Mouse (Mus musculus): ENCODE data around the gene Lrrc36. TPM values are rescaled to one million over a fixed set of nuclear protein-coding genes. Genes with fewer than 3 reads are reported as not detected.

The Lrrc36 gene
- polyA plus RNA-seq, 1 experiment from 2014 or later, result 0.09 TPM

DNA sequence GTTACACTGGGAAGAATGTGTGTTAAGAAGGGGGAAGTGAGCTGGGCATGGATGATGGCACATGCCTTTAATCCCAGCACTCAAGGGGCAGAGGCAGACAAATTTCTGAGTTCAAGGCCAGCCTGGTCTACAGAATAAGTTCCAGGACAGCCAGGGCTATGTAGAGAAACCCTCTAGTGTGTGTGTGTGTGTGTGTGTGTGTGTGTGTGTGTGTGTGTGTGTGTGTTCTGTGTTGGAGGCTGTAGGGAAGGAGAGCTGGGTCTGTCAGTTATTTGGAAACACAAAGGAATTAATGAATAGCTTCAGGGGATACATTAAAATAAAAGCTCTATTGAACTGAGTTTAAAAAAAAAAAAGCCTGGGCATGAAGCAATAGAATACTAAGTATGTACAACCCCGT is 37.6 kb downstream of the Lrrc36 start:
- H3K9me3 ChIP-seq (replicated peaks; ENCODE audit: control insufficient read depth, low read length), result no peaks in the 10 kb centered on the region
- WGBS (ENCODE audit: insufficient replicate concordance), result 64% methylated on average over 1 of the region's 1 CpGs

DNA sequence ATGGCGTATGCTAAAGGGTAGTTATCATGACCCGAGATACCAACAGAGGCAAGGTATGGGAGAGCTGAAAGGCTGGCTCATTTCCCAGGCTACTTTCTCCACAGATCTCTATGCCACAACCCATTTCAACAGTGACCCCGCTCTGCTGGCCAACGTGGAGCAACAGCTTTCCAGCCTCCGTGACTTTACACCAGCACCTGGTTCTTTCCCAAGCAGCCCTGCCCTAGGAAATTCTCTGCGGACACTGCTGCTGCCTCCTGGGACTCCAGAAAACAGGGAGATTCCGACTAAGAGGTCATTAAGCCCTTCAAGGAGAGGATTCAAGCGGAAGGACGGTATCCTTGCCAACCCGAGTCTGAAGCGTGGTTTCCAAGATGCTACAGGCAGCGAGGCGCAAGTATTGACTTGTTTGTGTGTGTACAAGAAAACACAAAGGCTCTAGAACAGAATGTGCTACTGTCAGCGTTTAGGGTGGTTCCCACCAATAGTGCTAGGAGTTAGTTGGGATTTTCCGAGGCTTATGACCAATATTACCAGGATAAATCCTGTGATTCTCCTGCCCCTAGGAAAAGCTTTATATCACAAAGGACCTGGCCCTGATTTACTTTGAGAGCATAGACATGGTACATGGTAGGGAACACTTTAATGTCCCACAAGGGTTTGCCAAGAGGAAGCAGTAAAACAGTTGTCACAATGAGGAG is 38.7 kb downstream of the Lrrc36 start:
- no peak for ATAC-seq (ENCODE audit: low read depth)
- Histone ChIP-seq H3K9ac (ENCODE audit: low read depth, low read length) (no peak overlapping the region), H3K4me2 (ENCODE audit: low read depth, low read length) (no peak overlapping the region), H3K27ac (ENCODE audit: low read length) (0 out of 2 replicates have a peak overlapping the region, but pooled peaks have one; percentile 3), H3K27me3 (ENCODE audit: control insufficient read depth, insufficient read depth, low read depth, low read length) (no peaks in the 10 kb centered on the region; the same call in 1 of the 2 replicates), H3K4me3 (ENCODE audit: low read depth, low read length) (no peak overlapping the region), H3K4me1 (ENCODE audit: control insufficient read depth, low read depth, low read length) (peaks cover 26% of the 10 kb centered on the region), H3K36me3 (ENCODE audit: control insufficient read depth, insufficient read depth) (no peaks in the 10 kb centered on the region), H3K9me3 (replicated peaks; ENCODE audit: control insufficient read depth, low read length) (no peaks in the 10 kb centered on the region)
- WGBS (ENCODE audit: insufficient replicate concordance), result 64% methylated on average over 15 of the region's 15 CpGs

More for the DNA sequence above, 37.6 kb downstream of the Lrrc36 start:
- Histone ChIP-seq H3K4me1 (ENCODE audit: control insufficient read depth, low read depth, low read length) (peaks cover 30% of the 10 kb centered on the region), H3K27ac (ENCODE audit: low read length) (no peak overlapping the region), H3K27me3 (ENCODE audit: control insufficient read depth, insufficient read depth, low read depth, low read length) (no peaks in the 10 kb centered on the region; the same call in 1 of the 2 replicates), H3K36me3 (ENCODE audit: control insufficient read depth, insufficient read depth) (no peaks in the 10 kb centered on the region), H3K9ac (ENCODE audit: low read depth, low read length) (no peak overlapping the region), H3K4me3 (ENCODE audit: low read depth, low read length) (no peak overlapping the region), H3K4me2 (ENCODE audit: low read depth, low read length) (no peak overlapping the region)
- no peak for ATAC-seq (ENCODE audit: low read depth)

DNA sequence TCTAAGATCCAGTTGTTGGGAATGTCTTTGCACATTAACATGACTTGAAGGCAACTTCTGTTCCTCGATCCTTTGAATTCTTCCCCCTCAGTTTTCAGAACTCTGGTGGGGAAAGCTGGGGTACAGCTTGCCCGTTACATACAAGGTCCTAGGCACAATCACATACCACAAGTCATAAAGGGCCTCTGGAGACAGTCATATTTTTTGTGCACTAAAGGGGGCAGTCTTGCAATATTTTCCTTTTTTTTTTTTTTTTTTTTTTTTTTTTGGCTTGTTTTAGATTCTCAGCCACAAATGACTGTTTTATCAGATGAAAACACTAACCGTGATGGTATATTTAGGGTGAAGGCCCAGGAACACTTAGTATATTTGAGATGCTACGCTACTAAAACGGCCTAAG is 39.9 kb downstream of the Lrrc36 start:
- WGBS (ENCODE audit: insufficient replicate concordance), result 38% methylated on average over 5 of the region's 5 CpGs
- no peak for ATAC-seq (ENCODE audit: low read depth)
- Histone ChIP-seq H3K9me3 (replicated peaks; ENCODE audit: control insufficient read depth, low read length) (no peaks in the 10 kb centered on the region), H3K4me3 (ENCODE audit: low read depth, low read length) (no peak overlapping the region), H3K4me2 (ENCODE audit: low read depth, low read length) (no peak overlapping the region), H3K9ac (ENCODE audit: low read depth, low read length) (no peak overlapping the region), H3K27ac (ENCODE audit: low read length) (no peak overlapping the region), H3K27me3 (ENCODE audit: control insufficient read depth, insufficient read depth, low read depth, low read length) (no peaks in the 10 kb centered on the region; the same call in 1 of the 2 replicates), H3K4me1 (ENCODE audit: control insufficient read depth, low read depth, low read length) (peaks cover 20% of the 10 kb centered on the region), H3K36me3 (ENCODE audit: control insufficient read depth, insufficient read depth) (no peaks in the 10 kb centered on the region)

DNA sequence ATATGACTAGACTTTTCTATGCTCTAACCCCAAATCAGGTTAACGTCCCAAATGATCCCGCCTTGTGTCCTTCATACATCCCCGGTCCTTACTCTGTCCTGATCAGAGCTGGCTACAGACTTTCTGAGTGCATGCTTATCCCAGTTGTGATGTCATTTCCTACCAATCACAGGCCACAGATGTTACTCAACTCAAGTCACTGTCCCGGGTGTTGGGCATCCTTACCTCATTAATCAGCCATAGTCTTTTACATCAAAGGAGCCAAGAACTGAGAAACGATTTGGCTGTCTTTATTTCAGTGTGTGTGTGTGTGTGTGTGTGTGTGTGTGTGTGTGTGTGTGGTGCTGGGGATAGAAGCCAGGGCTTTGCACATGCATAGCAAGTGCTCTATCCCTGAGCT is 40.7 kb downstream of the Lrrc36 start:
- Histone ChIP-seq H3K9ac (ENCODE audit: low read depth, low read length) (no peak overlapping the region), H3K36me3 (ENCODE audit: control insufficient read depth, insufficient read depth) (no peaks in the 10 kb centered on the region), H3K27ac (ENCODE audit: low read length) (no peak overlapping the region), H3K9me3 (replicated peaks; ENCODE audit: control insufficient read depth, low read length) (no peaks in the 10 kb centered on the region), H3K4me1 (ENCODE audit: control insufficient read depth, low read depth, low read length) (peaks cover 16% of the 10 kb centered on the region), H3K4me2 (ENCODE audit: low read depth, low read length) (no peak overlapping the region), H3K4me3 (ENCODE audit: low read depth, low read length) (no peak overlapping the region), H3K27me3 (ENCODE audit: control insufficient read depth, insufficient read depth, low read depth, low read length) (no peaks in the 10 kb centered on the region; the same call in 1 of the 2 replicates)
- ATAC-seq (ENCODE audit: low read depth), result no peak
- 49% methylated on average over 5 of the region's 5 CpGs for WGBS (ENCODE audit: insufficient replicate concordance)

DNA sequence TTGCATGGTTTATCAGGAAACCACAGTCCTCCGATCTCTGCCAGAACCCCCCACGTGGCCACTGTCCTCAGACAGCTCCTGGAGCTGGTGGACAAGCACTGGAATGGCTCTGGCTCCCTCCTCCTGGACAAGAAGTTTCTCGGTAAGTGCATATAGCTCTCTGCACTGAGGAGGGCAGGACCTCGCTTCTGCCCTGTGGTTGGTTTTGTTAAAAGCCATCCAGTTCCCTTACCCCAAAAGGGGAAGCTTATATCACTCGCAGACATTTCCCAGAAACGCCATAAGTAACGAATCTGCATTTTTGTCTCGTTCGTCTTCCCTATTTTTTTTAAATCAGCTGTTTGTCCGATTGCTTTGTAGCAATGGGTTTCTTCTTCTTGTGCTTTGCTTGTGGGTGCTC is 41.8 kb downstream of the Lrrc36 start:
- Histone ChIP-seq H3K4me2 (ENCODE audit: low read depth, low read length) (peak overlapping the region; percentile 28), H3K9me3 (replicated peaks; ENCODE audit: control insufficient read depth, low read length) (no peaks in the 10 kb centered on the region), H3K9ac (ENCODE audit: low read depth, low read length) (peak overlapping the region; percentile 6; the same call in 1 of the 2 replicates), H3K36me3 (ENCODE audit: control insufficient read depth, insufficient read depth) (no peaks in the 10 kb centered on the region), H3K27ac (ENCODE audit: low read length) (no peak overlapping the region), H3K4me1 (ENCODE audit: control insufficient read depth, low read depth, low read length) (peaks cover 7% of the 10 kb centered on the region), H3K4me3 (ENCODE audit: low read depth, low read length) (no peak overlapping the region), H3K27me3 (ENCODE audit: control insufficient read depth, insufficient read depth, low read depth, low read length) (no peaks in the 10 kb centered on the region; the same call in 1 of the 2 replicates)
- ATAC-seq (ENCODE audit: low read depth), result no peak
- 9% methylated on average over 10 of the region's 10 CpGs for WGBS (ENCODE audit: insufficient replicate concordance)

DNA sequence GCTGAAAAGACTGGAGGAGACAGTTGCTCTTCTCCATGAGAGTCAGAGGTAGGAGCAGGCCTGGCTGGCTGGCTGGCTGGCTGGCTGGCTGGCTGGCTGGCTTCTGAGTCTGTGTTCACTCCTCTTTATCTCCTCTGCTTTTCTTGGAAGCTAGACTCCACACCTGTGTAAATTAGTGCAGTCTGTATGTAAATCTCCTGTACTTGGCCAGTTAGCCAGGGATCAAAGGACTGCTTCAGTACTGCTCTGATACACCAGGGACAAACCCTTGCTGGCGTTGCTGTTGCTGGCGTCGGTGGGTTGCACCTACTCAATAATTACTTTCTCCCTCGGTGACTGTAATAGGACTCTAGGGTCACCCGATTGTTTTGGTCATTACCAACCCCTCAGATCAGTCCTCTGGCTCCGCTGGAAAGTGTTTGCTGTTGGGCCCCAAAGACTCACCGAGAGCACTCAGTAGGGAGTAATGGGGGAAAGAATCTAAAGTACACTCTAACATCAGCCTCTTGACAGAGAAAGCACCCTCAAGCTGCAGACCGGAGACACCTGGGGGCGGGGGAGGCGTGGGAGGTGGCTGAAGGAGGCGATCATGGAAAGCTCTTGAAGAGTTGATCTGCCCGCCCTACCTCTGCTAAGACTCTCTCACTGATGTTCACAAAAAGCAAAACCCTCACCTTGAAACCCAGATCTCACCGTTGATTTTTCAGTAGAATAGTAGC is 47.9 kb downstream of the Lrrc36 start:
- H3K9me3 ChIP-seq (replicated peaks; ENCODE audit: control insufficient read depth, low read length), result no peaks in the 10 kb centered on the region
- H3K36me3 ChIP-seq (ENCODE audit: control insufficient read depth, insufficient read depth), result no peaks in the 10 kb centered on the region
- ATAC-seq (ENCODE audit: low read depth), result no peak
- H3K27ac ChIP-seq (ENCODE audit: low read length), result no peak overlapping the region
- no peak overlapping the region for H3K4me3 ChIP-seq (ENCODE audit: low read depth, low read length)
- H3K4me1 ChIP-seq (ENCODE audit: control insufficient read depth, low read depth, low read length), result no peaks in the 10 kb centered on the region
- no peak overlapping the region for H3K4me2 ChIP-seq (ENCODE audit: low read depth, low read length)
- 59% methylated on average over 13 of the region's 13 CpGs for WGBS (ENCODE audit: insufficient replicate concordance)
- no peak overlapping the region for H3K9ac ChIP-seq (ENCODE audit: low read depth, low read length)
- no peaks in the 10 kb centered on the region; the same call in none of the 2 replicates for H3K27me3 ChIP-seq (ENCODE audit: control insufficient read depth, insufficient read depth, low read depth, low read length)

DNA sequence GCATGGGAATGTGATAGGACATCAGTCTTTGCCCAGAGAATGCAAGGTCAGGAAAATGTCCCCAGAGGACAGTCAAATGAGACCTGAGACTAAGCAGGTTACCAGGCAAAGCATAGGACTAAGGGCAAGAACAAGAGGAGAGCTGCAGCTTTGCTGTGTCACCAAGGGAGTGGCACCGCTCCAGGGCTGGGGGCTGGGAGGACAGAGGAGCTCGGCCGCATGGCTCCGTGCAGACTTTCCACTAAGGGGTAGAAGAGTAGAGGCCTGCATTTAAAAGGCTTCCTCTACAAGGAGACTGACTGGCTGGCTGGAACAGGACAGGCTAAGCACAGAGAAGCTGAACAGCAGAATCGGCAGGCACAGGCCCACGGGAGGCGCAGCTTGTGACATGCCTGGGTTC is 51.2 kb downstream of the Lrrc36 start:
- Histone ChIP-seq H3K4me3 (ENCODE audit: low read depth, low read length) (no peak overlapping the region), H3K9me3 (replicated peaks; ENCODE audit: control insufficient read depth, low read length) (no peaks in the 10 kb centered on the region), H3K27ac (ENCODE audit: low read length) (no peak overlapping the region), H3K27me3 (ENCODE audit: control insufficient read depth, insufficient read depth, low read depth, low read length) (no peaks in the 10 kb centered on the region; the same call in 1 of the 2 replicates), H3K36me3 (ENCODE audit: control insufficient read depth, insufficient read depth) (no peaks in the 10 kb centered on the region), H3K4me1 (ENCODE audit: control insufficient read depth, low read depth, low read length) (peaks cover 6% of the 10 kb centered on the region), H3K9ac (ENCODE audit: low read depth, low read length) (no peak overlapping the region), H3K4me2 (ENCODE audit: low read depth, low read length) (no peak overlapping the region)
- ATAC-seq (ENCODE audit: low read depth), result no peak
- 66% methylated on average over 7 of the region's 7 CpGs for WGBS (ENCODE audit: insufficient replicate concordance)

- H3K27ac ChIP-seq (ENCODE audit: low read length), result no peak overlapping the region
- H3K4me3 ChIP-seq (ENCODE audit: low read depth, low read length), result no peak overlapping the region
- H3K36me3 ChIP-seq (ENCODE audit: control insufficient read depth, insufficient read depth), result no peaks in the 10 kb centered on the region
- peaks cover 12% of the 10 kb centered on the region for H3K27me3 ChIP-seq (ENCODE audit: control insufficient read depth, insufficient read depth, low read depth, low read length)
- peaks cover 23% of the 10 kb centered on the region for H3K4me1 ChIP-seq (ENCODE audit: control insufficient read depth, low read depth, low read length)
- WGBS (ENCODE audit: insufficient replicate concordance), result 69% methylated on average over 6 of the region's 6 CpGs
- no peak overlapping the region for H3K9ac ChIP-seq (ENCODE audit: low read depth, low read length)
- ATAC-seq (ENCODE audit: low read depth), result no peak
- no peaks in the 10 kb centered on the region for H3K9me3 ChIP-seq (replicated peaks; ENCODE audit: control insufficient read depth, low read length)
- H3K4me2 ChIP-seq (ENCODE audit: low read depth, low read length), result no peak overlapping the region
Observed at GRCm38 (mm10) chr8:105466246-105466645, 52.9 kb downstream of the Lrrc36 start.

DNA sequence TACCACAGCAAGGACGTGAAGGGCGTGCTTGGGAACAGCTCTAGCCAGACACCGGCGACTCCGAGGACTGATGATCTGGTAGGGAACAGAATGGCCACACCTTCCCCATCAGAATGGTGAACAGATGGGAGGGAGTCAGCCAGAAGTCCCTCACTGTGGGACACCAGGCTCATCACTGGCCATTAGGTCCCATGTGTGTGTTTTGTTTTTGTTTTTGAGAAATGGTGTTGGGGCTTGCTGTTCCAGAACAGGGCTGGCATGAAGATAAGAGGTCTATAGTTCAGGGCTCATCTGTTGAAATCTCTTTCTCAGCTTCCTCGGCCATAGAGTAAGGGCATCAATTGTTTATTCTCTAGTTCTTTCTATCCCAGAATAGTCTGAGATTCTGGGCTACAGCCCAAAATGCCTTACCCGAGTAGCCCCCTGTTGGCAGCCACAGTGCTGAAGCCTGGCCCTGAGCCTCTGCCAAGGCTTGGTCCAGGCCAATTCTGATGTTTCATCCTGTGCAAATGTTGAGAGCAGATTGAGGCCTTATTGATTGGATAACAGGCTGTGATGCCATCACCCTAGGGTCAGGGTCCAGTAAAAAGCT is 53.4 kb downstream of the Lrrc36 start:
- no peak overlapping the region for H3K9ac ChIP-seq (ENCODE audit: low read depth, low read length)
- no peaks in the 10 kb centered on the region for H3K36me3 ChIP-seq (ENCODE audit: control insufficient read depth, insufficient read depth)
- ATAC-seq (ENCODE audit: low read depth), result no peak
- H3K4me3 ChIP-seq (ENCODE audit: low read depth, low read length), result no peak overlapping the region
- 67% methylated on average over 7 of the region's 7 CpGs for WGBS (ENCODE audit: insufficient replicate concordance)
- H3K27ac ChIP-seq (ENCODE audit: low read length), result no peak overlapping the region
- no peaks in the 10 kb centered on the region for H3K9me3 ChIP-seq (replicated peaks; ENCODE audit: control insufficient read depth, low read length)
- H3K4me2 ChIP-seq (ENCODE audit: low read depth, low read length), result no peak overlapping the region
- peaks cover 28% of the 10 kb centered on the region for H3K4me1 ChIP-seq (ENCODE audit: control insufficient read depth, low read depth, low read length)
- peaks cover 18% of the 10 kb centered on the region for H3K27me3 ChIP-seq (ENCODE audit: control insufficient read depth, insufficient read depth, low read depth, low read length)
